ENCODE assay signal across 10 mouse cellular contexts in the genomic region with DNA sequence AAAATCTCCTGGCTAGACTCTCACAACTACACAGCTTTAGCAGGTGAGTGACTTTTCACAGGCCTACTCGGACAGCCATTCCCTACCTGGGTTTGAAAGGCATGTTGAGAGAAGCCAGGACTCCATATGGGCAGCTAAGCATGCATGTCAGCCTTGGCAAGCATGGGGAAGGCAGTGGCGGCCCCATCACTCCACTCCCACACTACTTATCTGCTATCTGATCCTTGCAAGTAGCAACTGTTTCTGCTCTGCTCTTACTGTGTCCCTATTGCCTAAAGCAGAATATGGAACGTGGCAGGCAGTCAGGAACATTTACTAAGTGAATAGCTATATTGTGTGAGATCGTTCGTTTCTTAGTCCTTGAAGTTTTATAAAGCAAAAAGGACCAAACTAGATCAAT. TPM values are rescaled to one million over a fixed set of nuclear protein-coding genes. Genes with fewer than 3 reads are reported as not detected.
DNase-seq lines count a peak whose midpoint lies in the region; ATAC-seq and TF ChIP-seq lines count a peak whose summit lies in the region.
"Had no signal": no experiment of that assay in that cellular context is flagged by ENCODE, and none has a peak within 500 bp of the region (broad histone marks: within the 10 kb centered on the region; RNA-seq: fewer than 3 reads in every experiment).

No protein-coding gene starts in this region.

- no peak for TF ChIP-seq CTCF in cerebellum, adult 2 months (IDR thresholded peaks at IDR 0.05; ENCODE audit: borderline replicate concordance, insufficient read depth, low read depth, low read length)

- no peak for TF ChIP-seq POLR2A in cerebellum, adult 2 months (IDR thresholded peaks at IDR 0.05; ENCODE audit: borderline replicate concordance, insufficient read depth, low read length)

- no peaks in the 10 kb centered on the region for H3K27me3 ChIP-seq in cerebellum, adult 2 months (ENCODE audit: control insufficient read depth, insufficient read depth, low read length)
- H3K27me3 ChIP-seq in heart, embryonic 13.5 days (replicated peaks): no peaks in the 10 kb centered on the region
- no peaks in the 10 kb centered on the region for H3K27me3 ChIP-seq in neural tube, embryonic 13.5 days
- H3K27me3 ChIP-seq in neural tube, embryonic 15.5 days (replicated peaks): no peaks in the 10 kb centered on the region
- no peaks in the 10 kb centered on the region for H3K27me3 ChIP-seq in forebrain, embryonic 16.5 days (replicated peaks; ENCODE audit: control insufficient read depth, insufficient read depth, low read length)
- H3K27me3 ChIP-seq: hindbrain, embryonic 12.5 days had no signal

- H3K4me1 ChIP-seq in cerebellum, adult 2 months (ENCODE audit: control insufficient read depth, insufficient read depth, low read length): peaks cover 5% of the 10 kb centered on the region; the same call in 1 of the 2 replicates
- peaks cover 18% of the 10 kb centered on the region for H3K4me1 ChIP-seq in heart, embryonic 13.5 days
- H3K4me1 ChIP-seq in neural tube, embryonic 13.5 days (replicated peaks): no peaks in the 10 kb centered on the region
- H3K4me1 ChIP-seq in neural tube, embryonic 15.5 days: no peaks in the 10 kb centered on the region
- H3K4me1 ChIP-seq in forebrain, embryonic 16.5 days (replicated peaks; ENCODE audit: control insufficient read depth, insufficient read depth, low read length): peaks cover 3% of the 10 kb centered on the region; the same call in 1 of the 2 replicates
- H3K4me1 ChIP-seq: hindbrain, embryonic 12.5 days had no signal

- no peak for ATAC-seq in heart, embryonic 13.5 days (ENCODE audit: extremely low read depth, insufficient number of reproducible peaks, low FRiP score, low TSS enrichment)
- no peak for ATAC-seq in neural tube, embryonic 13.5 days (ENCODE audit: low read depth)
- no peak for ATAC-seq in neural tube, embryonic 15.5 days (ENCODE audit: low FRiP score)
- ATAC-seq in forebrain, embryonic 16.5 days: no peak

- peak overlapping the region; percentile 16; the same call in 1 of the 2 replicates for H3K4me2 ChIP-seq in heart, embryonic 13.5 days
- no peak overlapping the region for H3K4me2 ChIP-seq in neural tube, embryonic 13.5 days
- no peak overlapping the region for H3K4me2 ChIP-seq in neural tube, embryonic 15.5 days
- no peak overlapping the region for H3K4me2 ChIP-seq in forebrain, embryonic 16.5 days (ENCODE audit: low read length)
- H3K4me2 ChIP-seq: hindbrain, embryonic 12.5 days had no signal

- no peak overlapping the region for H3K4me3 ChIP-seq in cerebellum, adult 2 months (replicated peaks; ENCODE audit: insufficient read depth, low read depth, low read length)
- H3K4me3 ChIP-seq in heart, embryonic 13.5 days: no peak overlapping the region
- no peak overlapping the region for H3K4me3 ChIP-seq in neural tube, embryonic 13.5 days
- no peak overlapping the region for H3K4me3 ChIP-seq in neural tube, embryonic 15.5 days (replicated peaks)
- no peak overlapping the region for H3K4me3 ChIP-seq in forebrain, embryonic 16.5 days (replicated peaks; ENCODE audit: low read length)
- H3K4me3 ChIP-seq: hindbrain, embryonic 12.5 days had no signal

- no peaks in the 10 kb centered on the region for H3K9me3 ChIP-seq in heart, embryonic 13.5 days
- no peaks in the 10 kb centered on the region for H3K9me3 ChIP-seq in neural tube, embryonic 13.5 days
- H3K9me3 ChIP-seq in neural tube, embryonic 15.5 days (replicated peaks): no peaks in the 10 kb centered on the region
- H3K9me3 ChIP-seq in forebrain, embryonic 16.5 days (ENCODE audit: control insufficient read depth, low read length): no peaks in the 10 kb centered on the region
- H3K9me3 ChIP-seq: hindbrain, embryonic 12.5 days had no signal

- 27% methylated on average over 5 of the region's 5 CpGs for WGBS in cerebellum, adult 2 months
- WGBS in heart, embryonic 13.5 days: 34% methylated on average over 5 of the region's 5 CpGs
- 76% methylated on average over 5 of the region's 5 CpGs for WGBS in neural tube, embryonic 13.5 days
- 81% methylated on average over 5 of the region's 5 CpGs for WGBS in neural tube, embryonic 15.5 days
- 75% methylated on average over 5 of the region's 5 CpGs for WGBS in forebrain, embryonic 16.5 days

- H3K27ac ChIP-seq in cerebellum, adult 2 months (ENCODE audit: insufficient read depth, low read length): no peak overlapping the region; the same call in 1 of the 2 replicates
- peak overlapping the region; percentile 61 for H3K27ac ChIP-seq in heart, embryonic 13.5 days (replicated peaks)
- H3K27ac ChIP-seq in neural tube, embryonic 13.5 days (replicated peaks): peak overlapping the region; percentile 42; the same call in 1 of the 2 replicates
- no peak overlapping the region; the same call in 1 of the 2 replicates for H3K27ac ChIP-seq in neural tube, embryonic 15.5 days (replicated peaks)
- H3K27ac ChIP-seq in forebrain, embryonic 16.5 days (ENCODE audit: low read length): no peak overlapping the region
- H3K27ac ChIP-seq: hindbrain, embryonic 12.5 days had no signal

- intact Hi-C loops in heart, postnatal 10 days (cut with DNase I): no loop called here

- H3K9ac ChIP-seq in heart, embryonic 13.5 days: no peak overlapping the region
- H3K9ac ChIP-seq in neural tube, embryonic 13.5 days: no peak overlapping the region
- H3K9ac ChIP-seq in neural tube, embryonic 15.5 days (replicated peaks): no peak overlapping the region
- no peak overlapping the region for H3K9ac ChIP-seq in forebrain, embryonic 16.5 days (replicated peaks; ENCODE audit: low read depth, low read length)
- H3K9ac ChIP-seq: hindbrain, embryonic 12.5 days had no signal

- DNase-seq in cerebellum, adult 2 months: peak; percentile 41 to 63
- DNase-seq in cerebellum, adult 11 months: no peak
- DNase-seq in heart, postnatal 10 days: no peak
- no peak for DNase-seq in yolk sac, embryonic 10.5 days (ENCODE audit: low spot score)
- DNase-seq: midbrain, embryonic 14.5 days had no signal

- H3K36me3 ChIP-seq in heart, embryonic 13.5 days: peaks cover 19% of the 10 kb centered on the region
- H3K36me3 ChIP-seq in neural tube, embryonic 13.5 days: peaks cover 11% of the 10 kb centered on the region; the same call in 1 of the 2 replicates
- peaks cover 4% of the 10 kb centered on the region; the same call in 1 of the 2 replicates for H3K36me3 ChIP-seq in neural tube, embryonic 15.5 days
- no peaks in the 10 kb centered on the region for H3K36me3 ChIP-seq in forebrain, embryonic 16.5 days (ENCODE audit: control insufficient read depth, insufficient read depth)
- H3K36me3 ChIP-seq: hindbrain, embryonic 12.5 days had no signal

RNA-seq across cellular contexts. Expression of a gene that starts 10.9 kb away (rescaled TPM):
- 28.5 and 31.8 TPM in 2 replicates for polyA plus RNA-seq in cerebellum, adult 2 months (2012; rRNA removed)
- 10.8 and 11.0 TPM in 2 replicates for polyA plus RNA-seq in heart, embryonic 13.5 days (2015; fragmentation: Nextera tagmentation; extraction: Ambion mirVana)
- total RNA-seq in heart, postnatal 10 days (2021): 10 to 100 TPM; 66.5 to 71.9 TPM
- 5.9 and 7.3 TPM in 2 replicates for polyA plus RNA-seq in neural tube, embryonic 13.5 days (2015; fragmentation: Nextera tagmentation; extraction: Ambion mirVana)
- polyA plus RNA-seq in neural tube, embryonic 15.5 days (2015; fragmentation: Nextera tagmentation; extraction: Ambion mirVana): 5.5 and 6.0 TPM in 2 replicates
- polyA plus RNA-seq in forebrain, embryonic 16.5 days (2015; fragmentation: Nextera tagmentation; extraction: Ambion mirVana): 7.0 and 7.4 TPM in 2 replicates

Comparison
In these comparisons a context has a peak if more than half of its experiments do, and no peak if none do; other contexts are left out.
1. DNase-seq: peak in cerebellum, adult 2 months (2 of 2); none in cerebellum, adult 11 months (single experiment), heart, postnatal 10 days (0 of 2) and yolk sac, embryonic 10.5 days (single experiment).
2. H3K27ac ChIP-seq: peak in heart, embryonic 13.5 days (single experiment) and neural tube, embryonic 13.5 days (single experiment); none in cerebellum, adult 2 months (single experiment), neural tube, embryonic 15.5 days (single experiment) and forebrain, embryonic 16.5 days (single experiment).